ENCODE assay signal across 10 mouse cellular contexts in the genomic region with DNA sequence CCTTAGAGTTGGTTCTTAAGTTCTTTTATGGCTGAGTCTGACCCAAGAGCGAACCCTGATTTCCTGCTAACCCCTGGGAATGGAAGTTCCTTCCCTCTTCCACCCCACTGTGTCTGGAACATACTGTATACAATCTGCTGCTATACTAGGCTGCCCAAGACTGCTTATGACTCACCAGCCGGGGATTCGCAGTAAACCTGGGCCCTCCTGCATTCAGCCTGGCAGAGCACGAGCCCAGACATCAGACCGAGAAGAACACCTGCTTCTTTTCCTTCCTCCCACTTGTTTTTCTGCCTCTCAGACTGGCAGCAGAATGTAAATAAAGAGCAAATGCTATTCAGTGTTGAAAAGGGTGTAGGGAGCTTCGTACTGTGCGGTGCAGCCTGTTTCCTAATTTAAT. TPM values are rescaled to one million over a fixed set of nuclear protein-coding genes. Genes with fewer than 3 reads are reported as not detected.
DNase-seq lines count a peak whose midpoint lies in the region; ATAC-seq and TF ChIP-seq lines count a peak whose summit lies in the region.
"Had no signal": no experiment of that assay in that cellular context is flagged by ENCODE, and none has a peak within 500 bp of the region (broad histone marks: within the 10 kb centered on the region; RNA-seq: fewer than 3 reads in every experiment).

No protein-coding gene starts in this region.

- no peak overlapping the region for H3K9ac ChIP-seq in forebrain, embryonic 12.5 days
- H3K9ac ChIP-seq in forebrain, embryonic 11.5 days (ENCODE audit: low read length): no peak overlapping the region
- H3K9ac ChIP-seq: embryonic facial prominence, embryonic 15.5 days had no signal

- TF ChIP-seq CTCF in olfactory bulb, adult 2 months (IDR thresholded peaks at IDR 0.05; ENCODE audit: insufficient read depth, low read depth, low read length): no peak

- no peaks in the 10 kb centered on the region for H3K36me3 ChIP-seq in forebrain, embryonic 12.5 days (replicated peaks)
- H3K36me3 ChIP-seq in forebrain, embryonic 11.5 days (ENCODE audit: control insufficient read depth, insufficient read depth, low read length): no peaks in the 10 kb centered on the region
- no peaks in the 10 kb centered on the region for H3K36me3 ChIP-seq in hindbrain, embryonic 10.5 days
- H3K36me3 ChIP-seq: embryonic facial prominence, embryonic 15.5 days had no signal

- 83% methylated on average over 7 of the region's 7 CpGs for WGBS in forebrain, embryonic 12.5 days
- 85% methylated on average over 7 of the region's 7 CpGs for WGBS in forebrain, embryonic 11.5 days
- WGBS in olfactory bulb, adult 2 months: 38% methylated on average over 7 of the region's 7 CpGs
- WGBS in hindbrain, embryonic 10.5 days: 85% methylated on average over 7 of the region's 7 CpGs

- H3K4me2 ChIP-seq in forebrain, embryonic 12.5 days: no peak overlapping the region
- H3K4me2 ChIP-seq in forebrain, embryonic 11.5 days (ENCODE audit: low read depth, low read length, severe bottlenecking): no peak overlapping the region
- H3K4me2 ChIP-seq: embryonic facial prominence, embryonic 15.5 days had no signal

- TF ChIP-seq POLR2A in olfactory bulb, adult 2 months (IDR thresholded peaks at IDR 0.05; ENCODE audit: insufficient read depth, low read depth, low read length): no peak

- no peaks in the 10 kb centered on the region for H3K27me3 ChIP-seq in forebrain, embryonic 12.5 days
- no peaks in the 10 kb centered on the region for H3K27me3 ChIP-seq in forebrain, embryonic 11.5 days (ENCODE audit: control insufficient read depth, insufficient read depth, low read length)
- H3K27me3 ChIP-seq in hindbrain, embryonic 10.5 days (ENCODE audit: insufficient read depth, poor library complexity, severe bottlenecking): no peaks in the 10 kb centered on the region
- H3K27me3 ChIP-seq: embryonic facial prominence, embryonic 15.5 days had no signal

- H3K4me3 ChIP-seq in forebrain, embryonic 12.5 days (replicated peaks): no peak overlapping the region
- H3K4me3 ChIP-seq in forebrain, embryonic 11.5 days (ENCODE audit: low read depth, low read length): no peak overlapping the region
- no peak overlapping the region for H3K4me3 ChIP-seq in olfactory bulb, adult 2 months (ENCODE audit: insufficient read depth, low read depth, low read length)
- no peak overlapping the region for H3K4me3 ChIP-seq in hindbrain, embryonic 10.5 days
- H3K4me3 ChIP-seq: embryonic facial prominence, embryonic 15.5 days had no signal

- ATAC-seq in forebrain, embryonic 12.5 days (ENCODE audit: low FRiP score): no peak
- ATAC-seq in forebrain, embryonic 11.5 days (replicated peaks; ENCODE audit: low FRiP score): no peak

- peaks cover 21% of the 10 kb centered on the region for H3K4me1 ChIP-seq in forebrain, embryonic 12.5 days
- no peaks in the 10 kb centered on the region; the same call in 1 of the 2 replicates for H3K4me1 ChIP-seq in forebrain, embryonic 11.5 days (replicated peaks; ENCODE audit: control insufficient read depth, insufficient read depth, low read length)
- peaks cover 38% of the 10 kb centered on the region for H3K4me1 ChIP-seq in olfactory bulb, adult 2 months (ENCODE audit: control insufficient read depth, insufficient read depth, low read length)
- peaks cover 11% of the 10 kb centered on the region for H3K4me1 ChIP-seq in hindbrain, embryonic 10.5 days (replicated peaks)

- H3K9me3 ChIP-seq in forebrain, embryonic 12.5 days: no peaks in the 10 kb centered on the region
- H3K9me3 ChIP-seq in forebrain, embryonic 11.5 days (ENCODE audit: control insufficient read depth, low read length): no peaks in the 10 kb centered on the region
- H3K9me3 ChIP-seq in hindbrain, embryonic 10.5 days: no peaks in the 10 kb centered on the region
- H3K9me3 ChIP-seq: embryonic facial prominence, embryonic 15.5 days had no signal

- DNase-seq in forebrain, embryonic 11.5 days (ENCODE audit: low spot score): no peak
- DNase-seq in 416B (ENCODE audit: low read depth): peak; percentile 58
- DNase-seq in fibroblast of lung, adult 2 months (ENCODE audit: low read depth): peak; percentile 58
- DNase-seq in gastrocnemius, postnatal 25 days: no peak
- DNase-seq in adrenal gland, adult 18-20 months (ENCODE audit: low spot score in 2 of 2): no peak
- DNase-seq in hindbrain, embryonic 10.5 days (ENCODE audit: low spot score): no peak
- DNase-seq: heart, postnatal 10 days had no signal

- H3K27ac ChIP-seq in forebrain, embryonic 12.5 days: 0 out of 2 replicates have a peak overlapping the region, but pooled peaks have one; percentile 25
- H3K27ac ChIP-seq in forebrain, embryonic 11.5 days (ENCODE audit: low read depth, low read length): no peak overlapping the region
- peak overlapping the region; percentile 52; the same call in 1 of the 2 replicates for H3K27ac ChIP-seq in olfactory bulb, adult 2 months (ENCODE audit: insufficient read depth, low read depth, low read length)
- H3K27ac ChIP-seq in hindbrain, embryonic 10.5 days: no peak overlapping the region
- H3K27ac ChIP-seq: embryonic facial prominence, embryonic 15.5 days had no signal

RNA-seq across cellular contexts. Expression of a gene that starts 24.7 kb away (rescaled TPM):
- 206 and 214 TPM in 2 replicates for polyA plus RNA-seq in forebrain, embryonic 12.5 days (2016; fragmentation: Nextera tagmentation; extraction: Ambion mirVana)
- polyA plus RNA-seq in forebrain, embryonic 11.5 days (2014; fragmentation: Nextera tagmentation; extraction: Ambion mirVana): 198 and 207 TPM in 2 replicates
- polyA plus RNA-seq in olfactory bulb, adult 2 months (2012; ENCODE audit: insufficient read depth, insufficient read length, low replicate concordance, missing spikeins): 374 TPM in 1 of 2 replicates, not detected in the other
- 1,000 to 10,000 TPM; 1,373 to 1,455 TPM for total RNA-seq in gastrocnemius, postnatal 25 days (2021)
- total RNA-seq in adrenal gland, adult 18-20 months (2021): 100 to 1,000 TPM; 374 to 415 TPM
- 222 and 241 TPM in 2 replicates for polyA plus RNA-seq in hindbrain, embryonic 10.5 days (2016; fragmentation: Nextera tagmentation; extraction: Ambion mirVana)

RNA-seq across cellular contexts. Expression of a gene that starts 53.1 kb away (rescaled TPM):
- polyA plus RNA-seq in forebrain, embryonic 12.5 days (2016; fragmentation: Nextera tagmentation; extraction: Ambion mirVana): 5.4 TPM in 2 replicates
- polyA plus RNA-seq in forebrain, embryonic 11.5 days (2014; fragmentation: Nextera tagmentation; extraction: Ambion mirVana): 9.5 and 9.6 TPM in 2 replicates
- 377 and 809 TPM in 2 replicates for polyA plus RNA-seq in olfactory bulb, adult 2 months (2012; ENCODE audit: insufficient read depth, insufficient read length, low replicate concordance, missing spikeins)
- 1 to 10 TPM in 1 of 2 experiments, under 1 TPM in 1; 0.36 to 1.0 TPM for total RNA-seq in gastrocnemius, postnatal 25 days (2021)
- 10 to 100 TPM; 35.1 to 46.9 TPM for total RNA-seq in adrenal gland, adult 18-20 months (2021)
- 9.3 and 10.8 TPM in 2 replicates for polyA plus RNA-seq in hindbrain, embryonic 10.5 days (2016; fragmentation: Nextera tagmentation; extraction: Ambion mirVana)

Comparison
In these comparisons a context has a peak if more than half of its experiments do, and no peak if none do; other contexts are left out.
1. H3K27ac ChIP-seq: peak in forebrain, embryonic 12.5 days (single experiment) and olfactory bulb, adult 2 months (single experiment); none in forebrain, embryonic 11.5 days (single experiment) and hindbrain, embryonic 10.5 days (single experiment).
2. DNase-seq: peak in 416B (single experiment) and fibroblast of lung, adult 2 months (single experiment); none in forebrain, embryonic 11.5 days (single experiment), gastrocnemius, postnatal 25 days (single experiment), adrenal gland, adult 18-20 months (0 of 2) and hindbrain, embryonic 10.5 days (single experiment).
3. RNA of a gene that starts 53.1 kb away (polyA plus RNA-seq): 377 to 809 TPM in olfactory bulb, adult 2 months; 9.5 to 9.6 TPM in forebrain, embryonic 11.5 days, 9.3 to 10.8 TPM in hindbrain, embryonic 10.5 days and 5.4 TPM in forebrain, embryonic 12.5 days; every median in the first group is over 10 times any median in the second.